Mouse (Mus musculus) liver, postnatal 0 days (tissue): ENCODE results near the gene Pdia5. TPM values are rescaled to one million over a fixed set of nuclear protein-coding genes. Genes with fewer than 3 reads are reported as not detected.

Source experiments
- ATAC-seq: fragments of 200-750 bp; cut with Nextera tagmentation; 2 replicates; pipeline ENCODE4 v1.8.0; 2017; ENCODE audit warnings: mild to moderate bottlenecking, moderate library complexity
- DNase-seq: peaks from one replicate; pipeline ENCODE4 v3.0.0-alpha.2; 2016
- H3K27ac ChIP-seq: fragments of 300-500 bp; sonication (generic); 2 replicates; pipeline ENCODE4 v1.5.1; 2014; ENCODE audit warnings: antibody characterized with exemption, moderate library complexity, mild to moderate bottlenecking, low read depth
- H3K27me3 ChIP-seq: fragments of 300-500 bp; sonication (generic); 2 replicates; pipeline ENCODE4 v1.6.1; 2014; ENCODE audit warnings: low read length, control low read depth, mixed read lengths; ENCODE audit not compliant: insufficient read depth
- H3K36me3 ChIP-seq: fragments of 300-500 bp; sonication (generic); replicated peaks from 2 replicates; pipeline ENCODE4 v1.6.1; 2014; ENCODE audit warnings: mild to moderate bottlenecking, control low read depth, low read length, moderate library complexity, mixed read lengths; ENCODE audit not compliant: insufficient read depth
- H3K4me1 ChIP-seq: fragments of 300-500 bp; sonication (generic); 2 replicates; pipeline ENCODE4 v1.6.1; 2014; ENCODE audit warnings: antibody characterized with exemption, mild to moderate bottlenecking, control low read depth; ENCODE audit not compliant: insufficient read depth
- H3K4me2 ChIP-seq: fragments of 300-500 bp; sonication (generic); 2 replicates; pipeline ENCODE4 v1.6.1; 2014; ENCODE audit warnings: low read depth, mild to moderate bottlenecking, low read length, moderate library complexity, mixed read lengths
- H3K4me3 ChIP-seq: fragments of 300-500 bp; sonication (generic); 2 replicates; pipeline ENCODE4 v1.5.1; 2014; ENCODE audit warnings: low read depth, low read length
- H3K9ac ChIP-seq: fragments of 300-500 bp; sonication (generic); replicated peaks from 2 replicates; pipeline ENCODE4 v1.6.1; 2014; ENCODE audit warnings: mild to moderate bottlenecking, moderate library complexity
- H3K9me3 ChIP-seq: fragments of 300-500 bp; sonication (generic); 2 replicates; pipeline ENCODE4 v1.6.1; 2016; ENCODE audit warnings: mild to moderate bottlenecking, control low read depth, low read length, mixed read lengths
- CTCF ChIP-seq: sonication (generic); IDR thresholded peaks from 2 replicates; pipeline ENCODE4 v1.5.1; 2016; ENCODE audit warnings: antibody characterized with exemption, low read depth
- EP300 ChIP-seq: IDR thresholded peaks from 2 replicates; pipeline ENCODE4 v1.6.1; 2016; ENCODE audit warnings: antibody characterized with exemption, low read depth, mild to moderate bottlenecking
- whole genome bisulfite sequencing: fragments of 180-500 bp; shearing (Covaris S2); extraction: QIAGEN DNeasy Blood & Tissue Kit; methylation state at CpG from one replicate; pipeline ENCODE4 v1.1.7; 2014; ENCODE audit not compliant: insufficient replicate concordance; 5-methylcytosine and 5-hydroxymethylcytosine counted together
- polyA plus RNA-seq: library from polyadenylated mRNA; unstranded; fragments of >200 nt; fragmentation: Nextera tagmentation; extraction: Ambion mirVana; gene quantifications from 2 replicates; pipeline ENCODE4 v1.2.1, GENCODE M21; 2015

The Pdia5 gene
- polyA plus RNA-seq, 1 experiment from 2014 or later: 58.7 TPM

- no peak overlapping the region for H3K4me3 ChIP-seq
- H3K27ac ChIP-seq: no peak overlapping the region
- H3K4me1 ChIP-seq: no peaks in the 10 kb centered on the region
- WGBS: 89% methylated on average over 9 of the region's 9 CpGs
- ATAC-seq (no peak), DNase-seq (no peak)
- no peak overlapping the region for H3K4me2 ChIP-seq
- H3K9me3 ChIP-seq: no peaks in the 10 kb centered on the region
- H3K36me3 ChIP-seq: peaks cover 7% of the 10 kb centered on the region; the same call in 1 of the 2 replicates
- H3K27me3 ChIP-seq: no peaks in the 10 kb centered on the region
- H3K9ac ChIP-seq: no peak overlapping the region
- no peak for TF ChIP-seq CTCF
- no peak for TF ChIP-seq EP300
Observed at GRCm38 (mm10) chr16:35441346-35442025, 49.2 kb downstream of the Pdia5 start.

- TF ChIP-seq CTCF: no peak
- no peak for TF ChIP-seq EP300
- 64% methylated on average over 1 of the region's 1 CpGs for WGBS
- Histone ChIP-seq H3K4me1 (no peaks in the 10 kb centered on the region), H3K36me3 (peaks cover 19% of the 10 kb centered on the region; the same call in 1 of the 2 replicates), H3K27me3 (no peaks in the 10 kb centered on the region), H3K9me3 (no peaks in the 10 kb centered on the region), H3K27ac (no peak overlapping the region), H3K4me3 (no peak overlapping the region), H3K9ac (no peak overlapping the region), H3K4me2 (no peak overlapping the region)
- ATAC-seq (no peak), DNase-seq (no peak)
Observed at GRCm38 (mm10) chr16:35439046-35439445, 51.6 kb downstream of the Pdia5 start.

GRCm38 (mm10) chr16:35431608-35432007 lies 59.1 kb downstream of the Pdia5 start:
- TF ChIP-seq EP300 (no peak), CTCF (no peak)
- no peak for ATAC-seq
- H3K4me2 ChIP-seq: no peak overlapping the region
- H3K36me3 ChIP-seq: peaks cover 21% of the 10 kb centered on the region
- WGBS: 77% methylated on average over 4 of the region's 4 CpGs
- no peak overlapping the region for H3K4me3 ChIP-seq
- no peak overlapping the region for H3K9ac ChIP-seq
- DNase-seq: no peak
- no peak overlapping the region for H3K27ac ChIP-seq
- H3K4me1 ChIP-seq: no peaks in the 10 kb centered on the region
- no peaks in the 10 kb centered on the region for H3K9me3 ChIP-seq
- no peaks in the 10 kb centered on the region for H3K27me3 ChIP-seq

- H3K9ac ChIP-seq: no peak overlapping the region
- no peaks in the 10 kb centered on the region for H3K4me1 ChIP-seq
- no peak for DNase-seq
- no peak overlapping the region for H3K27ac ChIP-seq
- H3K4me3 ChIP-seq: no peak overlapping the region
- H3K9me3 ChIP-seq: no peaks in the 10 kb centered on the region
- no peak for ATAC-seq
- H3K27me3 ChIP-seq: no peaks in the 10 kb centered on the region
- no peak overlapping the region for H3K4me2 ChIP-seq
- WGBS: 88% methylated on average over 4 of the region's 4 CpGs
- peaks cover 9% of the 10 kb centered on the region; the same call in 1 of the 2 replicates for H3K36me3 ChIP-seq
- TF ChIP-seq EP300 (no peak), CTCF (no peak)
Observed at GRCm38 (mm10) chr16:35424926-35425325, 65.7 kb downstream of the Pdia5 start.

- Histone ChIP-seq H3K4me3 (no peak overlapping the region), H3K27me3 (no peaks in the 10 kb centered on the region), H3K4me2 (no peak overlapping the region), H3K9ac (no peak overlapping the region), H3K9me3 (no peaks in the 10 kb centered on the region), H3K4me1 (no peaks in the 10 kb centered on the region), H3K36me3 (peaks cover 6% of the 10 kb centered on the region; the same call in 1 of the 2 replicates), H3K27ac (no peak overlapping the region)
- no peak for DNase-seq
- 83% methylated on average over 18 of the region's 18 CpGs for WGBS
- ATAC-seq: no peak
- TF ChIP-seq EP300 (no peak), CTCF (no peak)
Observed at GRCm38 (mm10) chr16:35423250-35424139, 67.2 kb downstream of the Pdia5 start.

- Histone ChIP-seq H3K4me3 (no peak overlapping the region), H3K9ac (no peak overlapping the region), H3K36me3 (peaks cover 6% of the 10 kb centered on the region; the same call in 1 of the 2 replicates), H3K4me2 (no peak overlapping the region), H3K27me3 (no peaks in the 10 kb centered on the region), H3K4me1 (no peaks in the 10 kb centered on the region), H3K9me3 (no peaks in the 10 kb centered on the region), H3K27ac (no peak overlapping the region)
- ATAC-seq (no peak), DNase-seq (no peak)
- WGBS: 86% methylated on average over 8 of the region's 8 CpGs
- TF ChIP-seq CTCF (no peak), EP300 (no peak)
Observed at GRCm38 (mm10) chr16:35422705-35423104, 68.0 kb downstream of the Pdia5 start.
